Mouse (Mus musculus) spleen, adult 12 weeks (tissue): Measurements from ENCODE around the gene Zfp747.
A peak's percentile ranks its signal among the peaks of the same experiment; 100 is the strongest.
"Not testable (repeated sequence)": the region's sequence is repeated elsewhere in the genome, so short reads cannot be mapped to it uniquely, and the experiment has no call there.

Source experiments
- DNase-seq: peaks from one replicate; pipeline ENCODE4 v3.0.0; 2022; ENCODE audit warnings: low spot score

Zfp747 gene

DNA sequence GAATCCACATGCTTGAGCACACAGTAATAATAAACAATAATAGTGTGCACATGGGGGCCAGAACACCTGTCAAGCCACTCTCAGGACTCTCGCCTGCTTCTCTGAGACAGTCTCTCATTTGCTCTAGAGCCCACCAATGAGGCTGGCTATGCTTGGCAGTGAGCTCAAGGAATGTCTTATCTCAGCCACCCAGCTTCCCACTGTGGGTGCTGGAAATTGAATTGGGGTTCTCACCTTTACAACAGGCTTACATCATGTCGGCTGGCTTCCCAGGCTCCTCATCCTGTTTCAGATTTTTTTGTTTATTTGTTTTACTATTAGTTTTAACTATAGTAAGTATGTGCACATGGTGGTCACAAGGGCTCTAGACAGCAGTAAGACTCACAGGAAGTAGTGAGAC is 4.6 kb downstream of the Zfp747 start:
- DNase-seq = no peak

DNA sequence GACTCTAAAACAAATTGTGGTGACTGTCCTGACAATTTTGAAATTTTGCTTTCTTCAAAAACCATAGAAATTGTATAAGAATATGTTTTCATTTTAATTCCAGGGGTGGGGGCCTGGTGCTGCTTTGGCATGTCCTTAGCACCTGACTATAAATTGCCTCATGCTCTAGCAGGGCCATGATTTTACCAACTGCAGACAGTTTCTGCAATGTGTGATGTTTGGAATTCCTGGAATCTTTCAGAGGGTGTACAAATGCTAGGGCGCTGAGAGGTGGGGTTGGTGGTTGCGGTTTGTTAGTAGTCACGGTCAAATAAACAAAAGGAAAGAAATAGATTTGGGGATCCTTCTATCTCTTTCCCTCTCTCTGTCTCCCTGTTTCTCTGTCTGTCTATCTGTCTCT is 9.6 kb downstream of the Zfp747 start:
- DNase-seq = no peak

DNA sequence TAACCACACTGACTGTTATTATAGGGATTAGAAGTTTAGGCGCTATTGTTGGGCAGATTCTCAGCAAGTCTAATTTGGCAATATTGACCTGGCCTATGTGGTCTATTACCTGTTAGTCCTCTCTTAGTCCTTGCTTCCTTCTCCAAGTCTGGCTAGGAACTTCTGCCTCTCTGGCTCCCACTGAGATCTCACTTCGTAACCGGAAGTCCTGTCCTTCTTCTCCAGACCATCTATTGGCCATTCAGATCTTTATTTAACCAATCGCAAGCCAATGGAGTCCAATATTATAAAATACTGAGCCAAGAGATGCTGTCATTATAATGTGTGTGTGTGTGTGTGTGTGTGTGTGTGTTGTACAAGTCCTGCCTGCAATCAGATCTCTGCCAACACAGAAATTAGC is 11.7 kb downstream of the Zfp747 start:
- DNase-seq = no peak

DNA sequence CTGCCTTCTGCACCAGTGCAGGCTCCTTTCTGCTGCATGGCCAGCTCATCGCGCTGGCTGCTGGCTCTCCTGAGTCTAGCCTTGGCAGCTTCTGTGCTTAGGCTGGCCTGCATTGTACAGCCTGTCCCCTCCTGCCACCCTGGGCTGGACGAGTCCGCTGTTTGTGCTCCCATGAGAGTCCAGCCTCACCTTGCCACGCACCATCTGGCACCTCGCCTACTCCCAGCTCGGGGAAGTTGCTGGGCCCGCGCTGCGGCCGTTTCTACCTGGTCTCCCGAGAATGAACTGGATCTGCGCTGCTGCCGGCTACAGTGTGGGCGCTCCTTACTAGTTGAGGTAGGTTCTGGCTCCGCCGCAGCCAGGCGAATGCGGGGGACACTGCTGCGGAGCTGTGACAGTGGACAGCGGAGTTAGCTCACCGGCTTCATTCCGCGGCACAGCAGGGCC is 12.4 kb downstream of the Zfp747 start:
- no peak for DNase-seq

DNA sequence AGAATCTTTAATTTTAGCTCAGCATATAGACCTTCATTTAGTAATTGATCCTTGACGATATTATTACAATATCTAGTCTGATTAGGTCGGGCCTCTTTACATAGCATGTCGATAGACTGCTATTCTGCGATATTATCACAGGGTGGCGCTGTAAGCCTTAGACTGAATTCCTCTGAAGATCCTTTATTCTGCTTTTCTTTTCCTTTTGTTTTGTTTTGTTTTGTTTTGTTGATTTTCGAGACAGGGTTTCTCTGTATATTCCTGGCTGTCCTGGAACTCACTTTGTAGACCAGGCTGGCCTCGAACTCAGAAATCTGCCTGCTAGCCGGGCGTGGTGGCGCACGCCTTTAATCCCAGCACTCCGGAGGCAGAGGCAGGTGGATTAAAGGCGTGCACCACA is 13.4 kb downstream of the Zfp747 start:
- DNase-seq = not testable (repeated sequence)

DNA sequence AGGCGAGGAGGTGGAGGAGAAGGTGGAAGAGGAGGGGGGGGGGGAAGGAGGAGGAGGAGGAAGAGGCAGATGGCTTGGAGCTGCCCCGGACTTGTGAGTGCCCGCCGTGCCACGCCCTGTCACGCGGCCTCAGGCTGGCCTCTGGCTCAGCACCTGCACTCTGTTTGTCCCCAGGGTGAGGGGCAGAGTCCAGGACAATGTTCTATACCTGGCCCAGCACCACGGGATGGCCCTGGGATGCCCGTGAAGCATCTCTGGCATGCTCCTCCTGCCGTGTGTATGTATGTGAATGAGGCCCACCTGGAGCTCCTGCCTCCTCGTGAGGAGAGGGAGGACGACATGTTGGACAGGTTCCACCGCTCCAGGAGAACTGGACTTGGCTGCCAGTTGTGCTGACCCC is 14.4 kb downstream of the Zfp747 start:
- no peak for DNase-seq

DNA sequence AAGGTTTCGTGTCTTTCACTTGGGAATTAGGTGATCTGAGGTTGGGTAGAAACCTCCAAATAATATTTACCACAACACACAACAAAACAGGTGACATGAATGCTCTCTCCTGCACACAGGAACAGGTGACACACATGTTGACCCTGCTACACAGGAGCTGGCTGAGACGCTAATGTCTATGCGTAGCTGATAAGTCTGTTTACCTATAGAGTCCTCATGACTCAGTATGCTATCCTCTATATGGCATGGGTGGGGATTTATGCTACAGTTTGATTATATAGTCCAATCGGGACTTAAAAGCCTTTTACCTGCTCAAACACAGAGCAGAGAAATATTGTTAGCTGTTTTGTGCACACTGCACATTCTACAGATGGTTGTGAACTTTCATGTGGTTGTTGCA is 15.6 kb downstream of the Zfp747 start:
- no peak for DNase-seq

DNA sequence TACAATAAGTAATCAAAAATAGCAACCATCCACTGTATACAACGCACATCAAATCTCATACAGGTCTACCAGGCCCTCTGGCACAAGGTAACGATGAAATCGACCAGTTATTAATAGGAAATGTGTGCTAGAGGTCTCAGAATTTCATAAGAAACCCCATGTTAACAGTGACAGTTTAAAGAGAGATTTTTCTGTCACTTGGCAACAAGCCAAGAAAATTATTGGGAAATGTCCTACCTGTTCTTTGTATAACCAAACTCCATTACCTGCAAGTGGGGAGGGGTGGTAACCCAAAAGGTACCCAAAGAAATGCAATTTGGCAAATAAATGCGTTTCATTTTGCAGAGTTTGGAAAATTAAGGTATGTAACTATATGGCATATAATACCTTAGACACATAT is 17.4 kb downstream of the Zfp747 start:
- no peak for DNase-seq

DNA sequence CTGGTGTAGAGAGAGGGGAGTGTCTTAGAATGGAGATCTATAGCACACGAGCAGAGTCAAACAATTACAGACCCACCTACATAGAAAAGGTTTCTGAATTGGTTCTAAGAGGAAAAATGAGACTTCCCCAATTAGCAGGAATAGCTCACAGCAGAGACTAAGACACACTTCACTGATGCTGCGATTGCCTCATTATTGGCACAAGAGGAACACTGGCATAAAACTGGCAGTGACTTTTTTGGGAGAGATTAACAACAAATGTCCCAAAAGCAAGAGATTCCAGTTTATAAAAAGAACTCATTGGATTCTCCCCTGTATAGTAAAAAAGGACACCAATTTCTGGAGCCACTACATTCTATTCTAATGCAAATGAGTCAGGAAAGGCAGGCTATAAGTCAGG is 18.0 kb downstream of the Zfp747 start:
- no peak for DNase-seq

DNA sequence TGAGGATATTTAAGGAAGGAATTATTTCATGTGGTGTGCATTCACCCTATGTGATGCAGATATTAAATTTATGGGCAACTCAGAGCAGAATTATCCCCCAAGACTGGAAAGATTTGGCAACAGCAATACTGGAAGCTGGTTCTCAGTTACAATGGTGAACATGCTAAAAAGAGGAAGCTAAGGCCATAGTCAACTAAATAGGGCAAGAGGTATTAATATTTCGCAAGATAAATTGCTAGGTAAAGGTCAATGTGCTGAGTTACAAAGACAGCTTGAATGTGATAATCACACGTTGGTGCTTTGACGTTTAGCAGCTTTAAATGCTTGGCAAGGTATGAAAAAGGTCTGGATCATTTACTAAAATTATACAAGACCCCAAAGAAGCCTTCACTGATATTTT is 20.1 kb downstream of the Zfp747 start:
- DNase-seq = no peak

DNA sequence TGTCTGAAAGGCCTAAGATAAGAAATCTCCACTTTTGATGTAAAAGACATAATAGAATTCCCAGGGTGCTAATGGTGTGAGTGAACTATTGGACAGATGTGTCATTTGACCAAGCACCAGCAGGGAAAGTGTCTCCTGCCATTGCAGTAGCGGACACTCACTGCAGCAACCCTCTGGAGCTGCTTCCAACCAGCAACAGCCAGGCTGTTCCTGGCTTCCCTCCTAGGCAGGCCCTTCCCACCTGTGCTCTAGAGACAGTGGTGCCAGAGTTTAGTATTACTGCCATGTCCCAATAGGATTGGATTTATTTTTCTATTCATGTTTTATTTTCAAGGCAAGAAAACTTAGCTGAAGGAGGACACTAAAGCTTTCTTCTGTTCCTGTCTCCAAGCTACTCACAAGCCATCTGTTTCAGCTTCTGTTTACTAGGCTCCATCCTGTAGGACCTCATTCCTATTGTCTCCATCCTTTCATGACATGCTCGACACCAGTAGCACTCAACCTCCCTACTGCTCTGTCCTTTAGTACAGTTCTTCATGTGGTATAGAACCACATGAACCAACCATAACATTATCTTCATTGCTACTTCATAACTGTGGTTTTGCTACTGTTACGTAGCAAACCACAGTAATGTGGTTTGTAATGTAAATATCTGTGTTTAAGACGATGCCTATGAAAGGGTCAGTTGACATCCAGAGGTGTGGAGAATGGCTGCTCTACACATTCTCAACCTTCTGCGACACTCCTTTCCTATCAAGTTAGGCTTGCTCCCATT is 24.4 kb downstream of the Zfp747 start:
- no peak for DNase-seq

DNA sequence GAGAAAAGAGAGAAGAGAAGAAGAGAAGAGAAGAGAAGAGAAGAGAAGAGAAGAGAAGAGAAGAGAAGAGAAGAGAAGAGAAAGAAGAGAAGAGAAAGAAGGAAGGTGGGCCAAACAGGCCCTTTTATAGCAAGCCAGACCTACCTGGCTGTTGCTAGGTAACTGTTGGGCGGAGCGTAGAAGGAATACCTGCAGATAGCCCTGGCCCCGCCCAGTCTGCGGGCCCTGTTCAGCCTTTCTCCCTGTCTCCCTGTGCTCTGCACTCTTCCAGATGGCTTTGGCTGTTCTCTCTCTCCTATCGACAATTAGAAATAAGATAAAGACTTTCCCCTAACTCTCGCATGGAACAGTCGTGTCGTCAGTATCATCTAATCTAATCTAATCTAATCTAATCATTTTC is 29.2 kb downstream of the Zfp747 start:
- DNase-seq = no peak

DNA sequence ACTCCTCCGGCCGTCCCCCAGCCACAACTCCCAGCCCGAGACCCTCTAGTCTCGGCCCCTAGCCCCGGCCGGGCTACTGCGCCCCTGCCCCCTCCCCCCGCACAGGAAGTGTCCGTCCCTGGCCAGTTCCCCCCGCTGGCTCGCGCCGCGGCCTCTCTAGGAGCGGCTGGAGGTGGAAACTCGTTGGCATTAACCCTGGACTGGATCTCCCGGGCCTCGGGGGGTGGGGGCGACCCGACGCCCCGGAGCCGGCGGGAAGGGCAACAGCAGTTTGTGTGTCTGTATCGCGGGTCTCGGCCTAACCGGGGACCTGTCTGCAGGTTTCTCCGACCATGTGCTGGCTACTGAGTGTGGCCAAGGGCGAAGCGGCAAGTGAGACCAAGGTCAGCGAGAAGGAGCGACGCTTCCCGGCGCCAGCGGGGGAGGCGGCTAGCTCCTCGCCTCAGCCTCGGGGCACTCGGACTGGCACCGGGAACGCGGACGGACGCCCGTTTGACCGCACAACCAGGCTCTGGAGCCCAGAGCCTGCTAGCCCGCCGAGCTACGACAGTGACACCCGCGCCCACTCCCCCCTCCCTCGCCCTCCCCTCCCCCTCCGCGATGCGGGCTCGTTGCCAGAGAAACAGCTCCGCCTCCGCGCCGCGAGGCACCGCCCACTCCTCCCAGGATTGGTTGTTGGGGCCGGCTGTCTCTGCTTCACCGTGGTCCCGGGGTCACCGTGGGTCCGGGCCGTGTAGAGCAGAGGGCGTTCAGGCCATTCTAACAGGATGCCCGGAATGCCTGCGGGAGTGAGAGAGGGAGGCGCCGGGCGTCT is 30.1 kb downstream of the Zfp747 start, which contains the start of gene Zfp768:
TSS of gene Zfp768 (minus strand) at position 78 of the 814 bp plus-strand sequence.
- peak; percentile 80 for DNase-seq

DNA sequence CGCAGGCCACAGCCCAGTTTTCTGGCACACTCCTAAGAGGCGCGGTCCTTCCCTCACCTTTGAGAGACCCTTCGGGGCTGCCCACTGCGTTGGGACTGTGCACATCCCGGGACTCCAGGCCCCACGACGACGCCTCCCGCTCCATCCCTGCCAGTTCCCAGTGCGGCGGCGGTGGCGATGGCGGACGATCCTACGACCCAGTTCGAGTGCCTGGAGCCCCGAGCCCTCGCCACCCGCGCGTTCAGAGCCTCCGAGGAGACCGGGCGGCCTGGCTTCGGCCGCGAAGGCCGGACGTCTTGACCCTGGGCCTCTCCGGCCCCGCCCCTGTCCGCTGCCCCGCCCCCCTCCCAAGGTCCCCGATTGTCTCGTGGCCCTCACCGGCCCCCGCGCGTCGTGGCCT is 30.8 kb downstream of the Zfp747 start:
- no peak for DNase-seq

DNA sequence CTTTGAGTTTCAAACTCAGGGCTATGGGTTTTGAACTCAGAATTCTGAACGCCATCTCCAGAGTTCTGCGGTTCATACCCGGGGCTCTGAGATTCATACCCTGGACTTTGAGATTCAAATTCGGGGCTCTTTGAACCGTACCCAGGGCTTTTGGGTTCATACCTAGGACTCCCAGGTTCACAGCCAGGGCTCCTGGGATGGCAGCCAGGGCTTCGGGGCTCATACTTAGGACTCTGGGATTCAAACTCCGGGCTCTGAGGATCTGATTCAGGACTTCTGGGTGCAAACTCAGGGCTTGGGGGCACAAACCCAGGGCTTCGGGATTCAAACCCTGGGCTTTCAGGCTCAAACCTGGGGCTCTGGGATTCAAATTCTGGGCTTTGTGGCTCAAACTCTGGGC is 31.5 kb downstream of the Zfp747 start:
- DNase-seq = no peak

DNA sequence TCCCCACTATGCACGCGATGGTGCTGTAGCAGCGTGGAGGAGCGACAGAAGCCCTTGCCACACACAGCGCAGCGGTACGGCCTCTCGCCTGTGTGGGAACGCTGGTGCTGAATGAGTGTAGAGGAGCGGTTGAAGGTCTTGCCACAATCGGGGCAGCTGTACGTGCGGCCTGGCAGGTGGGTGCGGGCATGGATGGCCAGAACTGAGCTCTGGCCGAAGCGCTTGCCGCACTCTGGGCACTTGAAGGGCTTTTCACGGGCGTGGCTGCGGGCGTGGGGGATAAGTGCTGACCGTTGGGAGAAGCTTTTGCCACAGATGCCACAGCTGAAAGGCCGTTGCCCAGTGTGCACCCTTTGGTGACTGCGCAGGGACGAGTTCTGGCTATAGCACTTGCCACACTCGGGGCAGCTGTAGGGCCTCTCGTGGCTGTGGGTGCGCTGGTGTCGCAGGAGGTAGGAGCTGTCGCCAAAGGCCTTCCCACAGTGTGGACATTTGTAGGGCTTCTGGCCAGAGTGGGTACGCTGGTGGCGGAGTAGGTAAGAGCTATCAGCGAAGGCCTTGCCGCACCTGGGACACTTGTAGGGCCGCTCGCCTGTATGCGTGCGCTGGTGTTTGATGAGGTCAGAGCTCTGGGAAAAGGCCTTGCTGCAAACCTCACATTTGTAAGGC is 32.4 kb downstream of the Zfp747 start:
- DNase-seq = no peak

DNA sequence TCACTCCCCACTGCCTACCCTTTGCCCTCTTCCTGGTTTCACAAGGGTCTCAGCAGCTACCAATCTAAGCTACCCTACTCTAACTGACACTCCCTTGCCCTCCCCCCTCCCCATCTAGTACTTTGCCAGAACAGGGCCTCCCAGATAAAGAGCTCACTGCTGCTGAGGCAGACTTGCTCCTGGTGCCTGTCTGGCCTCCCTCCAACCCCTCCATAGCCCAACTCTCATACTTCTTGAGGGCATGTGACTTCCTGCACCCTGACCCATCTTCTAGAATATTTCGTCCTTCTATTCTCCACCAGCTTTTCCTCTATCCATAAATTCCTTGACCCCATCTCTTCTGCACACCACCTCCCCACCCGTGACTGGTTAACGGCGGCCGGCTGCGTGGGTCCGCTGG is 33.0 kb downstream of the Zfp747 start:
- DNase-seq = no peak

DNA sequence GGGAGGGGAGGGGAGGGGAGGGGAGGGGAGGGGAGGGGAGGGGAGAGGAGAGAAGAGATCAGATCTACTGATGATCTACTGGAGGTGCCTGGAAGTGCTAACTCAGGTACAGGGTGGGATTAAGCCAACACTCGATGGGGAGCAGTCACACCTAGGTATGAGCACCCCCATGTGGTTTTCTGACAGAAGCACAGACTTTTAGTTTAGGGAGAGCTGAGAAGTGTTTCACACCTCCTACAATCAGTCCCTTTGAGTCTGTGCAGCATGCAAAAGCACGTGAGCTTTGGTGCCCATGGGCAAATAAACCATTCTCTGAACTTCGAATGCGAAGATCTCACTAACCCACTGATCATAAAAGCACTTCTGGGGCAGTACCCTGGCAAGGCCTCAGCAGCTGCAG is 33.5 kb downstream of the Zfp747 start:
- no peak for DNase-seq

DNA sequence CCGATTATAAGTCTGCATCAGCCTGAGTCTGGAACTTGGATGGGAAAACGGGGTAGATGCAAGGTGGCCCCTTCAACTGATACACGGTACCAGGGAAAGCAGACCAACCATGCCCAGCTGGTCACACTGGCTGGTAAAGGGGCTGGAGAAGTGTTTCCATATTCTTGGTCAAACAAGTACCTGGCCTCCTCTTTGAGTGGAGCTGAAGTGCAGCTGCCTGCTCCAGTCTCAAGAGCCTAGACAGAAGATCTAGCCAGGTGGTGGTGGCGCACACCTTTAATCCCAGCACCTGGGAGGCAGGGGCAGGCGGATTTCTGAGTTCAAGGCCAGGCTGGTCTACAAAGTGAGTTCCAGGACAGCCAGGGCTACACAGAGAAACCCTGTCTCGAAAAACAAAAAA is 34.0 kb downstream of the Zfp747 start:
- DNase-seq = not testable (repeated sequence)

DNA sequence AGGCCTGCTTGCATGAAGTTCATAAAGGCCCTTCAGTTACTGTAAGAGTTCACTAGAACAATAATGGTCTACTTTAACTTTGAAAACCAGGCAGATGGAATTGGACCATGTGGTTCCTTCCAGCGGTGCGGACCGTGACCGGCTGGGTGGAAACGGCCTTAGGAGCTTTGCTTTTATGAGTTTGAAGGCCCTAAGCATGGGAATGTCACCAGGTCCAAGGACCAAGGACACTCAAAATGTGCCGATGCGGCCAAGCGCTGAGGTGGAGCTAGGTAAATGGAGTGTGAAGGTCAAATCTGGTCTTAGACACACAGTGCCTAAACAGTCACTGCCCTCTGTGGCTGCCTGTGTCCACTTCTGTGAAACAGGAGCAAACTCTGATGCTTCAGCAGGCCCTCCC is 34.5 kb downstream of the Zfp747 start:
- DNase-seq = no peak

DNA sequence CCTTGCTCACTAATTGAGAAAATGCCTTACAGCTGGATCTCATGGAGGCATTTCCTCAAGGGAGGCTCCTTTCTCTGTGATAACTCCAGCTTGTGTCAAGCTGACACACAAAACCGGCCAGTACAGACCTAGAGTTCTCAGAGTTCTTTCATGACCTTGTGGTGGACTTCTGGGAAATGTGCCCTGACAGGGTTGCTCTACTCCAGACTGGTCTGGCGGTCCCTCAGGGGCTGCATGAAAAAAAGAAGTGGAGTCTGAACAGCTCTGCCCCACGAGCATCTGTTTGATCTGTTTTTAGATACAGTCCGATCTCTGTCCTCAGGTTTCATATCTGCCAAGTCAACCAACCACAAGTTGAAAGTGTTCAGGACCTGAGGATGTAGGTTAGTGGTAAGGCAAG is 38.2 kb downstream of the Zfp747 start:
- DNase-seq = no peak

DNA sequence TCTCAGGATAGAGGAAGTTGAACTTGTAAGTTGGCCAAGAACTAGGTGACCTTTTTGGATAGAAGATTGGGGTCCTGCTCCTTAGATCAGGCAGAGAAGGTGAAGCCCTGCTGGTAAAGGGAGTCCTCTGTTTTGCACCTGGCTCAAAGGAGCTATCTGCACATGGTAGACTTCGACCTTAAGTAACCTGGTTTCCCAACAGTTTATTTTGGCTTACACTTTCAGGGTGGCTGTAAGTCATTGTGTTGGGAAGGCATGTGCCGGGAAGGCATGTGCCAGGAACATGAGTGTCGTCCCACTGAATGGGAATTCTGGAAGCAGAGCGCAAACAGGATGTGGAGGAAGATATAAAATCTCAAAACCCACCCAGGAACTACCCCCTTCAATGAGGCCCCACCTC is 40.2 kb downstream of the Zfp747 start:
- DNase-seq = no peak

DNA sequence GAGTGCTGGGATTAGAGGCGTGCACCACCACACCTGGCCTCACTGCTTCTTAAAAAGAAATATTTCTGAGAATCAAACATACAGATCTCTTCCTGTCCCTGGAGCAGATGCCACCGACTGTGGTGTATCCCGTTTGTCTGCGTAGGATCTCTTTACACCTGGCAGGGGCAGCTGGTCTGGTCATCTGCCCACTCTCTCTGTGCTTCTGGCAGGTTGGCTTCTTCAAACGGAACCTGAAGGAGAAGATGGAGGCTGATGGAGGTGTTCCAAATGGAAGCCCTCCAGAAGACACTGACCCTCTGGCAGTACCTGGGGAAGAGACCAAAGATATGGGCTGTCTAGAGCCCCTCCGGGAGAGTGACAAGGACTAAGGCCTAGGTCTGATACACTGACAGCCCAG is 42.6 kb downstream of the Zfp747 start:
- DNase-seq = no peak
